Mouse (Mus musculus): Measurements from ENCODE around the gene Pbld1.
A peak's percentile ranks its signal among the peaks of the same experiment; 100 is the strongest.

The Pbld1 gene

DNA sequence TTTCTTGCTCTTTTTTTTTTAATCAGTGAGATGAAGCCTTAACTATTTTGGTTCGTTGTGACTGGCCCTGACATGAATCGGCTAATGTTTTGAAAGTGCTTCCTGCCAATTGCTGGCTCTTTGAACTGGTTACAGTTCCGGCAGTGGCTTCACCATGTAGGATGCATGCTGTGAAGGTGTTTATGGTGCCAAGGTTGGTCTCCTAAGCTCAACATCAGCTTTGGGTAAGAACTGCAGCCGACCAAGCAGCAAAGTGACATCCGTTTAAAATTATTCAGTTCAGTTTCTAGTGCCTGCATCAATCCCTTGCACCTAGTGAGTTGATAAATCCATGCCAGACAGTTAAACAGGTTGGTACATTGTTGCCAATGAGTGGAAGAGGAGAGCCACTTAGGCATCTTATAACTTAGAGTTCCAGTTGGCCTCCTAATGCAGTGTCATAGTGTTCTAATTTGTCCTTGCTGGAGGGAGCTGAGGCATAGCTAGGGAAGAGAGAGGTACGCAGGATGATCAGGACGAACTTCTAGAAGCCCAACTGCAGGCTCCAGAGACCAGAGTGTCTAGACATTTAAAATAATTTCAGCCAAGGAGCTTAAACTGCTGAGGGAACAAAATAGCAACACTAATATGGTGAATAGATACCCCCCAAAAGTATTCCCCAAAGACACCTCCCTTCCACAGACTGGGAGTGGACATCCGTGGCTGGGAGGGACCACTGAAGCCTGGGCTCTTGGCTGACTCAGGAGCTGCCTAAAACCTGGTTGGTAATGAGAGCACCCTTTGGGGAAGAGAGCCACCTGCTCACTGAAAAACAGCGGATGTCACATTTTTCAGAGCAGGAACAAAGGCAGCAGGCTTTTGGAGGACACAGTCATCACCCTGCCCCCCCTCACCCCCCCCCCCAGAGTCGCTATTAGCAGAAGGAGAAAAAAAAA, 32.9 kb downstream of the Pbld1 start:
- no peak for DNase-seq (ENCODE audit: low spot score)

DNA sequence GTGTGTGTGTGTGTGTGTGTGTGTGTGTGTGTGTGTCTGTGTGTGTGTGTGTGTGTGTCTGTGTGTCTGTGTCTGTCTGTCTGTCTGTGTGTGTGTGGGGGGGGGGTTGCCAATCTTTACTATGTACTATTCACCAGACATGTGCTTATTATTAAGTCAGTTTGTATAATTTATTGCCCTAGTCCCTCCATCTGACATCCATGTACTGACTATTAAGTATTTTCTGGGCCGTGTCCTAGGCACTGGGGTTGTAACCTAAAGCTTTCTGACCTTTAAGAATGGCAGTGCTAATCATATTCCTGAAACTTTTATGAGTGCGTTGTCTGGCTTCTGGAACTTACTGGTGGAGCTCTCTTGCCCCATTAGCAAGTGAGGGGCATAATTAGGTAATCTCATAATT, 36.8 kb downstream of the Pbld1 start:
- no peak for DNase-seq (ENCODE audit: low spot score)

DNA sequence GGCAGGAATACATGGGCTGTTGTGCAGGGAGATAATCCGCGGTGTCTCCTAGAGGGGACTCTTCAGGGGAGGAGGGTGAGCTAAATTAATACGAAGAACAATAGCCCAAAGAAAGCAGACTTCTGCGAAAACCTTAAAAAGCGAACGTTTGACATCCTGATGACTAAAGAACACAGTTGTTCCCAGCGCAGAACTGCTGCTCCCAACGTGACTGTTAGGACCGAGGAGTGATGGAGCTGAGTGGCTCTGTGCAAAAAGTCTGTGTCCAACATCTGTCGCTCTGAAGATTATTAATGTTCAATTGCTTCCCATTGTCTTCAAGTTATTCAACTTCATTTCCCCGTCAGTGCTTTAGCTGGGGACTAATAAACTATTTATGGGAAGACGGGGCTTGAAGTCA, 38.2 kb downstream of the Pbld1 start:
- no peak for DNase-seq (ENCODE audit: low spot score)

DNA sequence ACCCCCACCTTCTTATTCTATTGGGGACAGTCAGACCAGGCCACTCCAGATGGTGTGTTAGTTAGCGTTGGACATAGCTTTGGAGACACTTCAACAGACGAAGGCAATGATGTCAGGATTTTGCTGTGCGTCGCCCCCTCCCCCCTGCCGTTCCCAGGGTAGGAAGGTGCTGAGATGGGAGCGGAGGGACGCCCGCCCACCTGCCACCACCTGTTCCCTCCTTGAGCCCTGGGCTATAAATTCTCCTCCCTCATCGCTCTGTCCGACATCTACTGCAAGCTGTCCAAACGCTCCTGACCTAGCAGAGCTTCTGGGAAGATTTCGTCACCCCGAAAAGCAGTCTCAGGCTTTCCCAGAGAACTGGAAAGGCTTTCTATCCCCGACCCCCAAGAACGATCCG, 39.6 kb downstream of the Pbld1 start, which contains the start of gene Atoh7:
TSS of gene Atoh7 (plus strand) at position 131 of the 400 bp plus-strand sequence.
- DNase-seq (ENCODE audit: low spot score): no peak

- DNase-seq (ENCODE audit: low spot score): peak; percentile 5
These were observed 40.1 kb downstream of the Pbld1 start for GRCm38 (mm10) chr10:63099941-63100562.

DNA sequence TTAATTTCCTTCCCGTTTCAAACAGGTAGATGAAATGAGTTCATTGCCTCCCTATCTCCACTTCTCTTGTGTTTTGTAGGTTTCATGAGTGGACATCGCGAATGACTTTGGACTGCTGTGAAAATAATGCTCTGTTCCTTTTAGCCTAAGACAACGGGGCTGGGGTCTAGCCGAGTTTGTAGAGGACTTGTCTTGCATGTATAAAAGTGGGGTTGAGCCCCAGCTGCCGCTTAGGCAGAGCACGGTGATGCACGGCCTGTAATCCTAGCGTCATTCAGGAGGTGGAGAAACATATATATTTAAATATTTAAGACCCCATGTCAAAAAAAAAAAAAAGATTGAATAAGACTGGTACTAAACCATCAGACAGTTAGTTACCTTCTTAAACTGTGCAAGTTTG, 40.7 kb downstream of the Pbld1 start:
- DNase-seq (ENCODE audit: low spot score): no peak

DNA sequence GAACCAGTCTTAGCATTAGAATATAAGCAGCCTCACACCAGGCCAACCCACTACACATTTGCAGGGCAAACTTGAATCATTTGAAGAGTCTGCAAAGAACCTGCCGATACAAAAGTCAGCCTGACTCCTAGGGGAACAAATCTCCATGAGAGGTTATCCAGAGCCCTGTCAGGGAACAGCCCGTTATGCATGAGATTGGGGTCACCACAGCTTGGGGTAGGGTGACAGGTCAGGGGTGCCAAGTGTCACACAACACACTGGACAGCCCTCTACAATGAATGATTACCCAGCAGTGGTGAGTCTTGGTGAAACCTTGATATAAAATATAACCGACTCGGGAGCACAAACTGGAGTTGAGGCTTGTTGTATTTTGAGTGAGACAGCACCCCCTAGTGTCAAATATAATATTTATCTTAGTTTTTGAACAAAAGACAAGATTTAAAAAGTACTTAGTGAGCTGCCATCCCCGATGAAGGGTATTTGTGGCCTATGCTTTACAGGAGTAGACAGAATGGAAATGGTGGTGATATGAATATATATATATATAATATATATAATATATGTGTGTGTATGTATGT, 53.2 kb downstream of the Pbld1 start:
- DNase-seq (ENCODE audit: low spot score): no peak

- DNase-seq (ENCODE audit: low spot score): no peak
These were observed 53.9 kb downstream of the Pbld1 start for GRCm38 (mm10) chr10:63113716-63114360.

- DNase-seq (ENCODE audit: low spot score): no peak
These were observed 55.9 kb downstream of the Pbld1 start for GRCm38 (mm10) chr10:63115881-63116280.

DNA sequence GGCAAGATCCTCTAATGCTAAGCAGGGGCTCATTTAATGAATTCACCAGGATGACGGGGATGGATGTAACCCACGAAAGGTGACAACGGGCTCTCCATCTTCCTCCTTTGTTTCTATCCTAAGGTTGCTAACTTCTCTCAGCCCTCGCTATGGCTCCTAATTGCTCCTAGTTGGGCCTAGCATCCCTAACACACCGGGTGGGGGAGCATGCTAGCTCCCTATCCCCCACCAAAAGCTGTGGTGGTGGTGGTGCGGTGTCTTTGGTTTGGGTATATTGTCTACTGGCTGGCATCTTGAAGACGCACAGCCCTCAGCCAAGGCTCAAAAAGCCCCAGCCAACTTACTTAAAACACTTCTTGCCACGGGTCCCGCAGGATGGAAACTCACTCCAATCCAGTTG, 56.4 kb downstream of the Pbld1 start:
- DNase-seq (ENCODE audit: low spot score): no peak

DNA sequence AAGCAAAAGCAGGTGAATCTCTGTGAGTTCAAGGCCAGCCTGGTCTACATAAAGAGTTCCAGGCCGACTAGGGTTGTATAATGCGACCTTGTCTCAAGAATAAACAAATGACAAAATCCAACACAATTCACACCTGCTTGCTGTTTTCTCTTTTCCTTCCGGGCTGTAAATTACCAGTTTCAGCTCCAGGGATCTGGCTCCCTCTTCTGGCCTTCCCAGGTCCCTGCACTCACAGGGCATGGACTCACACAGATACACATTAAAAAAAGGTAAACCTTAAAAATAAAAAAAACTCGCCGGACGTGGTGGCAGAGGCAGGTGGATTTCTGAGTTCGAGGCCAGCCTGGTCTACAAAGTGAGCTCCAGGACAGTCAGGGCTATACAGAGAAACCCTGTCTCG, 57.6 kb downstream of the Pbld1 start:
- DNase-seq (ENCODE audit: low spot score): no peak

DNA sequence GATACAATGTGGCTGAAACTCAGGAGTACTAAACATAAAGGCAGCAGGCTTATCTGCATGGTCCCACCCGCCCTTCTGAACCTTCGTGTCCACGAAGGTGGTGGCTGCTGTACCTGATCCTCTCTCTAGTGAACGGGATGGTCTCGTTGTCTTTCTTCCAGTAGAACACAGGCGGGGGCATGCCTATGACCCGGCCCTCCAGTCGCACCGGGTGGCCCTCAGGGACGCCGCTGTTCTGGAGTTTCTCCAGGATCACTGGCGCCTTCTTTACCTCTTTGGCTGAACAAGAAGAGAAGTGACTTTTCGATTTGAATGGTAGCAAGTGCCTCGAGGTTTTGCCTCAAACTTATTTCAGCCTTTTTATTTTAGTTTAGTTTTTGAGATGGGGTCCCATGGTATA, 60.0 kb downstream of the Pbld1 start:
- DNase-seq (ENCODE audit: low spot score): no peak

DNA sequence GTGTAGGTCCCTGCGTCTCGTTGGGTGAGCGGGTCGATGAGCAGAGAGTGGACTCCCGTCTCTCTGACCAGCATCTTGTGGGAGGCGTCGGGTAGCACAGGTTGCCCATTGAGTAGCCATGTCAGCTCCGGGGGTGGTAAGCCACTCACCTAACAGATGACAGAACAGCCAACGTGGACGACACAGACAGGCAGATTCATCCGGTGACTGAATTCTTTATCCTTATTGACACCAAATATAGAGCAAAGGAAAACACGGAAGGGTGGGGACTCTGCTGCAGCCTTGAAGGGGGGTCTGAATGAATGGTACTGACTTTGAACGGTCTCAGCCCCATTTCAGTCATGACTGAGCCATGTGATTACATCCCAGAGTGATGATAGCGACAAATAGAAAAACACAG, 62.0 kb downstream of the Pbld1 start:
- no peak for DNase-seq (ENCODE audit: low spot score)

DNA sequence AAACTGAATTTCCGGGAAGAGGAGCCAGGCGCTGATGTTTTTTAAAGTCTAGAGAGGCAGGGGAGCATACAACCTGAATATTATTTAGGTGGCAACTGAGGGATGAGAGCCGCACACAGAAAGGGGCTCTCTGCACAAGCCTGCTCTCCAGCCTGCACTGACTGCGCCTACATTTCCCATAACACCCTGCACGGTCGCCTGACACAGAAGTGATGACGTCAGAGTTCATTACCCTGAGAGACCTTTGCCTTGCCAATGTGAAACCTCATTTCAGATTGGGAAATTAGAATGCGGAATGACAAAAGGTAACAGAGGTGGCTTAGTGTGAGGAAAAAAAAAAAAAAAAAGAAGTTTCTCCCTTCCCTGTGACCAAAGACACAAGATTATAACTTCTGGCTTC, 62.6 kb downstream of the Pbld1 start:
- no peak for DNase-seq (ENCODE audit: low spot score)

DNA sequence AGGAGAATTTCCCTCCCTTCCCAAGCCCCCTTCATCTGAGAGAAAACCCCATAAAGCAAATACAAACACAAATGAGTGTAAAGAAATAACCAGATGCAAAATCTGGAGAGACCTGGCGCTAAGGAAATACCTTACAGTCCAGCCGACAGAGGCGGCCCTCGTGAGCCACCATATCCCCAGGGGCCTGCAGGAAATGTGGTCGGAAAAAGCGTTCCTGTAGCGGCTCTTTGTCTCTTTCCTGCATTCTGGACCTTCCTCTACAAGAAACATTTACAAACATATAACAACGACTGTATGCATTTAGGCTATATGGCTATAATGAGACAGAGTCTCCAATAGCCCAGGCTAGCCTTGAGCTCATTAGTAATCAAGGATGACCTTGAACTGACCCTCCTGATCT, 63.2 kb downstream of the Pbld1 start:
- no peak for DNase-seq (ENCODE audit: low spot score)

- DNase-seq (ENCODE audit: low spot score): no peak
These were observed 64.1 kb downstream of the Pbld1 start for GRCm38 (mm10) chr10:63124016-63124415.

DNA sequence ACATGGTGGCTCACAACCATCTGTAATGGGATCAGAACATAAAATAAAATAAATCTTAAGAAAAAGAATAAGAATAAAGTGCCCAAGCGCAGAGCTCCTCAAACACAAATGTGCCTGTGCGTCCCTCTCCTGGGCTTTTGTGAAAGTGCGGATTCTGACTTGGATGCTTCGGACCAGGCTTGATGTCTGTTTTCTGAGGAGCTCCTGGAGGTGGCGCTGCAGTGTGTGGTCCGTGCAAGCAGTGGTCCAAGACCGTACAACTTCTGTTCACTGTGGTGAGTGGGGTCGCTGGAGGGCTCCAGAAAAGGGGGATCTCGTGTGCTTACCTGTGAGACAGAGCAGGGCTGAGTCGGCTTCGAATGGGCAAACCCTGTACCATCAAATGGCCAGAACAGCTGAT, 65.4 kb downstream of the Pbld1 start:
- DNase-seq (ENCODE audit: low spot score): no peak

DNA sequence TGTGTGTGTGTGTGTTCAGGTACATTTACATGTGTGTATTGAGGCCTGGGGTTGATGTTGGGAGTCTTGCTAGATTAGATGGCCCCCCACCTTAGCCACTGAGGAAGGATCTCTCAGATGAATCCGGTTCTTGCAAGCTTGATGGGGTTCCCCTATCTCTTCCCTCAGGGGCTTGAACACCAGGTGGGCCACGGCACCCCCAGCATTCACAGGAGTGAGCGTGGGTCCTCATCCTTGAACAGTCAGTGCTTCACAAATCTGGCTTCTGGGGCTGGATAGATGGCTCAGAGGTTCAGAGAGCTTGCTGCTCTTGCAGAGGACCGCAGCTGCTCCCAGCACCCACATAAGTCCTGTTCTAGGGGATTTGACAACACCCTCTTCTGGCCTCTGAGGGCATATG, 66.2 kb downstream of the Pbld1 start:
- DNase-seq (ENCODE audit: low spot score): no peak

DNA sequence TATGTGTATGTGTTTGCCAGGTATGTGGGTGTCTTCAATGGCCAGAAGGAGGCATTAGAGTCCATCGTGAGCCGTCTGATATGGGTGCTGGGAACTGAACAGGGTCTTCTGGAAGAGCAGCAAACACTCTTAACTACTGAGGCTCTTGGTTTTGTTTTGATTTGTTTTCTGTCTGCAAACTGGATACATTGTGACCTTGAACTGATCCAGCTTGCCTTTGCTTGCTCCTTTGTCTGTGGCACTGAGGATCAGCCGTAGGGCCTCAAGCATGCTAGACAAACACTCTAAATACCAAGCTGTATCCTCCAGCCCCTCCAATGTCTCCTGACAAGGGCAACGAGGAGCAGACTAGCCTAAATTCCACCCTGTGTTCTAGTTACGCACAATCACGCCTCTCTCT, 67.2 kb downstream of the Pbld1 start:
- DNase-seq (ENCODE audit: low spot score): no peak
